Mouse (Mus musculus) kidney, adult 2 months (tissue): ENCODE measurements around the gene Fam25c.

Source experiments
- CTCF ChIP-seq: fragments of 200-500 bp; conservative IDR thresholded peaks from 2 replicates; pipeline ENCODE4 v1.5.1; 2011; ENCODE audit warnings: low read depth, mild to moderate bottlenecking, control low read depth, low read length, moderate library complexity, mixed read lengths; ENCODE audit not compliant: insufficient read depth, insufficient read length
- POLR2A ChIP-seq: fragments of 200-500 bp; IDR thresholded peaks from one replicate; pipeline ENCODE4 v1.6.1; 2011; ENCODE audit warnings: low read depth, low read length, control low read depth

DNA sequence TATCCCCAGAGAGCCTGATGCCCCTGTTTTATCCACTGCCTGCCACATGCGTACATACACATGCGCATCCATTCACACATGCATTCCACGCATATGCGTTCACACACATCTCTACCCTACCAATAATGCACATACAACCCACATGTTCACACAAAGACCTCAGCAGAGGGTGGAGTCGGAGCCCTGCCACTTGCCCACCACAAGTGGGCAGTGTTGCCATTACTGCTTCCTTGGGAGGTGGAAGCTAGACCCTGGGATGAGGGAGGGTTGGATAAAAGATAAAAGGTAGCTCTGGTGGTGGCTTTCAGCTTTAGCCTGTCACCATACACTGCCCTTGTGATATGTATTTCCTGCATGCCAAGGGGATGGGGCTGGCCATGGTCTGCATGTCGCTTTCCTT, 17.4 kb upstream of the Fam25c start:
- TF ChIP-seq POLR2A, result no peak
- peak; percentile 65 for TF ChIP-seq CTCF
